Mouse (Mus musculus) myocyte (in vitro differentiated cells): ENCODE data around the gene Fbrs. TPM values are rescaled to one million over a fixed set of nuclear protein-coding genes. Genes with fewer than 3 reads are reported as not detected.

ENCODE experiments used
- H3K27me3 ChIP-seq: one replicate; pipeline ENCODE4 v1.6.1; 2011; ENCODE audit not compliant: control insufficient read depth, insufficient read depth, insufficient read length
- H3K36me3 ChIP-seq: one replicate; pipeline ENCODE4 v1.6.1; 2011; ENCODE audit not compliant: control insufficient read depth, insufficient read depth
- H3K4me2 ChIP-seq: one replicate; pipeline ENCODE4 v1.6.1; 2011; ENCODE audit warnings: low read depth, control low read depth
- H3K4me3 ChIP-seq: one replicate; pipeline ENCODE4 v1.5.1; 2011; ENCODE audit warnings: mild to moderate bottlenecking, control low read depth, moderate library complexity
- H3K79me2 ChIP-seq: one replicate; pipeline ENCODE4 v1.6.1; 2011; ENCODE audit not compliant: control insufficient read depth, insufficient read depth
- H3ac ChIP-seq: one replicate; pipeline ENCODE4 v1.6.1; 2011; ENCODE audit not compliant: control insufficient read depth, insufficient read length
- CEBPB ChIP-seq: IDR thresholded peaks from 2 replicates; pipeline ENCODE4 v1.6.1; 2011; ENCODE audit warnings: mild to moderate bottlenecking, moderate library complexity; ENCODE audit not compliant: poor library complexity, insufficient read depth, severe bottlenecking
- E2F4 ChIP-seq: IDR thresholded peaks from one replicate; pipeline ENCODE4 v1.6.1; 2011; ENCODE audit warnings: mild to moderate bottlenecking, control low read depth, moderate library complexity; ENCODE audit not compliant: insufficient read depth
- MAX ChIP-seq: IDR thresholded peaks from one replicate; pipeline ENCODE4 v1.6.1; 2011; ENCODE audit warnings: low read depth, mild to moderate bottlenecking, control low read depth
- MYOD1 ChIP-seq, 3 experiments: IDR thresholded peaks; one replicate each; pipeline ENCODE4 v1.6.1; 2011; ENCODE audit warnings: control low read depth in 2 of 3, low read depth in 2 of 3, mild to moderate bottlenecking in 2 of 3, moderate library complexity in 1 of 3; ENCODE audit not compliant: insufficient read length in 2 of 3, control insufficient read depth in 1 of 3
- MYOG ChIP-seq, 3 experiments: IDR thresholded peaks; one replicate each; pipeline ENCODE4 v1.6.1; 2011; ENCODE audit warnings: control low read depth in 2 of 3, low read depth in 2 of 3, mild to moderate bottlenecking in 2 of 3; ENCODE audit not compliant: insufficient read length in 2 of 3, control insufficient read depth in 1 of 3, insufficient read depth in 1 of 3
- POLR2A ChIP-seq: IDR thresholded peaks from one replicate; pipeline ENCODE4 v1.6.1; 2011; ENCODE audit warnings: low read depth, mild to moderate bottlenecking, control low read depth, moderate library complexity; ENCODE audit not compliant: insufficient read length
- POLR2AphosphoS2 ChIP-seq: IDR thresholded peaks from one replicate; pipeline ENCODE4 v1.6.1; 2011; ENCODE audit warnings: low read depth, control low read depth; ENCODE audit not compliant: insufficient read length
- REST ChIP-seq: IDR thresholded peaks from one replicate; pipeline ENCODE4 v1.6.1; 2011; ENCODE audit warnings: mild to moderate bottlenecking, control low read depth, moderate library complexity; ENCODE audit not compliant: insufficient read depth, insufficient read length
- SRF ChIP-seq: IDR thresholded peaks from one replicate; pipeline ENCODE4 v1.6.1; 2011; ENCODE audit warnings: low read depth; ENCODE audit not compliant: control insufficient read depth, insufficient read length
- TCF12 ChIP-seq: IDR thresholded peaks from one replicate; pipeline ENCODE4 v1.6.1; 2011; ENCODE audit warnings: mild to moderate bottlenecking, control low read depth; ENCODE audit not compliant: poor library complexity, insufficient read depth, severe bottlenecking
- TCF3 ChIP-seq: IDR thresholded peaks from one replicate; pipeline ENCODE4 v1.6.1; 2011; ENCODE audit warnings: low read depth, control low read depth; ENCODE audit not compliant: insufficient read length
- USF1 ChIP-seq: IDR thresholded peaks from one replicate; pipeline ENCODE4 v1.6.1; 2011; ENCODE audit warnings: low read depth, mild to moderate bottlenecking, control low read depth, moderate library complexity
- polyA plus RNA-seq: library from polyadenylated mRNA; unstranded; fragments of >200 nt; fragmentation: generic; extraction: Trizol; gene quantifications from one replicate; pipeline ENCODE4 v1.2.1, GENCODE M21; 2012; ENCODE audit warnings: missing spikeins

The Fbrs gene
- polyA plus RNA-seq = 21.2 TPM

DNA sequence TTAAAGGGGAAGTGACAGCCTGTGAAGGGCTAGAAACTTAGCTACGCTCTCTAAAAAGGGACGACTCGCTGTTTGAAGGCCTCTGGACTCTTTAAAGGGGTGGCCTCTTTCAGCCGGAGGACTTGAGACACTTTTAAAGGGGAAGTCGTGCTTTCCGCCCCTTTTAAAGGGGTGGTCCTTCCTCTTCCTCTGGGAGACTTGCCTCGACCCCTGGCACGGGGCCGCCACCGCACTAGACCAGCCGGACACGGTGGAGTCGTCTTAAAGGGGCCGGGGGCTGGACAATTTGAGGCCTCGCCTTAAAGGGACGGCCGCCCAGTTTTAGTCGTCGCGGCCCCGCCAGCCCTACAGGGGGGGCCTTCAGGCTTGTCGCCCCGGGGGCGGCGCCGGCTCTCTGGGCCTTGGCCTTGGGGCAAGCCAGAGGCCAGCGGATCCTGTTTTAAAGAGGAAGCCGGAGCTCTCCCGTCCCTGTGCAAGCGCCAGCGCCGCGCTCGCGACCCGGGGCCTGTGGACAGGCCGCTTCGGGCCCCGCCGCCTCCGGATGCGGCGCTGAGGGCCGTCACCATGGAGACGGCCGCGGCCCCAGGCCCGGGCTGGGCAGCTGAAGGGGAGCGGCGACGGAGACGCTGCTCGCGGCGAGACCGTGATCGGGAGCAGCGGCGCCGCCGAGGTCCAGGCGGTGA is at the start of gene Fbrs:
Fbrs (plus strand) TSS at position 565 of the 683 bp plus-strand sequence.
- no peaks in the 10 kb centered on the region for H3K27me3 ChIP-seq
- peak within 1 kb of the TSS; percentile 81 for H3K4me3 ChIP-seq
- H3K4me2 ChIP-seq = peak within 1 kb of the TSS; percentile 81
- H3K79me2 ChIP-seq = peaks cover 48% of the 10 kb centered on the region
- H3ac ChIP-seq = peak within 1 kb of the TSS; percentile 93
- no peak for TF ChIP-seq USF1
- no peak for TF ChIP-seq E2F4
- TF ChIP-seq POLR2A = peak; percentile 41
- peak; percentile 59 for TF ChIP-seq POLR2AphosphoS2
- peaks cover 35% of the 10 kb centered on the region for H3K36me3 ChIP-seq

DNA sequence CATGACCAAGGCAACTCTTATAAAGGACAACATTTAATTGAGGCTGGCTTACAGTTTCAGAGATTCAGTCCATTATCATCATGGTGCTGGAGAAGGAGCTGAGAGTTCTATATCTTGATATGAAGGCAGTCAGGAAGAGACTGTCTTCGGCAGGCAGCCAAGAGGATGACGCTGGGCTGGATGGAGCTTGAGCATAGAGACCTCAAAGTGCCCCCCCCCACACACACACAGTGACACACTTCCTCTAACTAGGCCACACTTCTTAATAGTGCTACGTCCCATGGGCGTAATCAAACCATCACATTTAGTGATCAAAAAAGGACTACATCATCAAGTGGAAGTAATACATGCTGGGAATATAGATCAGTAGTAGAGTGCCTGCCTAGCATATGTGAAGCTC is 43.8 kb upstream of the Fbrs start:
- Histone ChIP-seq H3K4me2 (no peak overlapping the region), H3ac (no peak overlapping the region), H3K27me3 (no peaks in the 10 kb centered on the region), H3K4me3 (no peak overlapping the region), H3K79me2 (no peaks in the 10 kb centered on the region), H3K36me3 (no peaks in the 10 kb centered on the region)
- TF ChIP-seq REST = no peak
- TF ChIP-seq SRF = no peak
- no peak for TF ChIP-seq POLR2AphosphoS2

DNA sequence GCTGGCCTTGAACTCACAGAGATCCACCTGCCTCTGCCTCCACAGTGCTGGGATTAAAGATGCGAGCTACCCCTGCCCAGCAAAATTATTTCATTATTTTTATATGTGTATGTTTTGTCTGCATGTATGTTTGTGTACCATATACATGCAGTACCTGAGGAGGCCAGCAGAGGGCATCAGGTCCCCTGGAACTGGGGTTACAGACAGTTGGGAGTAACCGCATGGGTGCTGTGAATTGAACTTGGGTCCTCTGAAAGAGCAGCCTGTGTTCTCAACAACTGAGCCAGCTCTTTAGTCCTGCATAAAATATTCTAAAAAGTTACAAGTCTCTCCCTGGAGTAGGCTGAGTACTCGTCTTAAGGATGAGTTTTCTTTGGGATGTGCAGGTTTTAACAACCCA is 41.3 kb upstream of the Fbrs start:
- Histone ChIP-seq H3K4me2 (no peak overlapping the region), H3K4me3 (no peak overlapping the region), H3K36me3 (peaks cover 5% of the 10 kb centered on the region), H3K79me2 (no peaks in the 10 kb centered on the region), H3ac (no peak overlapping the region), H3K27me3 (no peaks in the 10 kb centered on the region)
- TF ChIP-seq POLR2AphosphoS2 (no peak), USF1 (no peak), E2F4 (no peak)

DNA sequence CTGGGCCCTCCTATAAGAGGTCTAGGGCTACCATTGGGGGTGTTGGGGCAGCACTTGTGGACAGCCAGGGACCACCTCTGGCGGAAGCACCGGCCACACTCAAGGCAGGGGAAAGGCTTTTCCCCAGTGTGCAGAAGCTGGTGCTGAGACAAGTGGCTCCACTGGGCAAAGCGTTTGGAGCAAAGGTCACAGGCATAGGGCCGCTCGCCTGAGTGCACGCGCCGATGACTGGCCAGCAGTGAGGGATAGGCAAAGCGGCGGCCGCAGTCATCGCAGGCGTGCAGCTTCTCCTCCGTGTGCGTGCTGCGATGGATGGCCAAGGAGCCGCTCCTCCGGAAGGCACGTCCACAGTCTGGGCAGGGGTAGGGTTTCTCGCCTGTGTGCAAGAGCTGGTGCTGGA is 35.0 kb upstream of the Fbrs start:
- no peaks in the 10 kb centered on the region for H3K27me3 ChIP-seq
- no peak overlapping the region for H3K4me3 ChIP-seq
- no peak for TF ChIP-seq TCF3
- no peak for TF ChIP-seq MAX
- no peak for TF ChIP-seq E2F4
- TF ChIP-seq POLR2A = no peak
- no peak for TF ChIP-seq CEBPB
- no peak for TF ChIP-seq MYOG (IDR thresholded peaks at IDR 0.05; ENCODE audit: control insufficient read depth in 1 of 3, insufficient read depth in 1 of 3, insufficient read length in 2 of 3, low read depth in 2 of 3)
- TF ChIP-seq POLR2AphosphoS2 = no peak
- no peak for TF ChIP-seq SRF
- TF ChIP-seq TCF12 = no peak
- no peak for TF ChIP-seq MYOD1 (IDR thresholded peaks at IDR 0.05; ENCODE audit: control insufficient read depth in 1 of 3, insufficient read length in 2 of 3, low read depth in 2 of 3)
- no peak for TF ChIP-seq REST
- TF ChIP-seq USF1 = no peak
- no peak overlapping the region for H3ac ChIP-seq
- no peak overlapping the region for H3K4me2 ChIP-seq
- peaks cover 6% of the 10 kb centered on the region for H3K36me3 ChIP-seq
- H3K79me2 ChIP-seq = peaks cover 5% of the 10 kb centered on the region

DNA sequence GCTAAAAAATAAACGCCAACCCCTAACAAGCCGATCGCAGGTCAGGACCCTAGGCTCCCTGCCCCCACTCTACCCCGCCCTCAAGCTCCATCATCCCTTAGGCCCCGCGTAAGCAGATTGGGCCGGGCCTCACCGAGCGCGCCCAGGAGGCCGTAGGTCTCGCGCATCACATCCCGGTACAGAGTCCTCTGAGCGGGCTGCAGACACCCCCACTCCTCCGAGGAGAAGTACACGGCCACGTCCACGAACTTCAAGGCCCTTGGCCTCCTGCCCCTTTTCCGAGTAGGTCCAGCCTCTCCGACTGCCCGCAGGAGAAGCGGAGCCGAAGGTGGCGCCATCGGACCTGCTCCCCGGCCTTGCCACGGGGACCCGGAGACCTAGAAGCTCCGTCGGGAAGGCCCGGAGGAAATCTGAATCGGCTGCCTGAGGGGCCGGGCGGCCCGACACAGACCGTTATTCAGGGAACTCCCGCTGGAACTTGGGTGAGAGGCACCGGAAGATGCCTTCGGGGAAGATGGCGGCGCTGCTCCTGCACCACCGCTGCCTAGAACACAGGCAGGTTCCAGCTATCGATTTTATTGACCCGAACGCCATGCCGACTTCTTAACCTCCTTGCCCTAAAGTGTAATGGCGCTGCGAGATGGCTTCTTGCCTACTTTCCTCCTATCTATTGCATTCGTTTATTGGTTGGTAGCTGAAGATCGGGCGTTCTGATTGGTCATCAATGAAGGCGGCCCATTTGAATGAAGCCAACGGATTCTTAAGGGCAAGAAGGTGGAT is 30.3 kb upstream of the Fbrs start, which contains the start of gene Zfp689:
Zfp689 (minus strand) TSS at position 638 of the 780 bp plus-strand sequence.
- H3K4me2 ChIP-seq = peak within 1 kb of the TSS; percentile 98
- no peak for TF ChIP-seq REST
- TF ChIP-seq MAX = no peak
- no peak for TF ChIP-seq CEBPB
- peak; percentile 71 for TF ChIP-seq POLR2AphosphoS2
- no peak for TF ChIP-seq USF1
- TF ChIP-seq POLR2A = peak; percentile 56
- peak; percentile 91 for TF ChIP-seq E2F4
- no peak for TF ChIP-seq MYOG (IDR thresholded peaks at IDR 0.05; ENCODE audit: control insufficient read depth in 1 of 3, insufficient read depth in 1 of 3, insufficient read length in 2 of 3, low read depth in 2 of 3)
- no peak for TF ChIP-seq MYOD1 (IDR thresholded peaks at IDR 0.05; ENCODE audit: control insufficient read depth in 1 of 3, insufficient read length in 2 of 3, low read depth in 2 of 3)
- TF ChIP-seq SRF = no peak
- no peak for TF ChIP-seq TCF12
- H3ac ChIP-seq = peak within 1 kb of the TSS; percentile 76
- H3K27me3 ChIP-seq = no peaks in the 10 kb centered on the region
- H3K36me3 ChIP-seq = peaks cover 14% of the 10 kb centered on the region
- H3K79me2 ChIP-seq = peaks cover 39% of the 10 kb centered on the region
- H3K4me3 ChIP-seq = peak within 1 kb of the TSS; percentile 88
